Mouse (Mus musculus) urinary bladder, postnatal 10 days (tissue): ENCODE measurements around the gene Slitrk4.

Source experiments
- DNase-seq: peaks from one replicate; pipeline ENCODE4 v3.0.0; 2022; ENCODE audit warnings: low spot score

The Slitrk4 gene

GRCm38 (mm10) chrX:64276290-64277125, at the start of gene Slitrk4:
TSS of gene Slitrk4 (minus strand) at chrX:64276996.
- DNase-seq: no peak

- no peak for DNase-seq
Measured at GRCm38 (mm10) chrX:64319501-64319900, 42.7 kb upstream of the Slitrk4 start.

DNA sequence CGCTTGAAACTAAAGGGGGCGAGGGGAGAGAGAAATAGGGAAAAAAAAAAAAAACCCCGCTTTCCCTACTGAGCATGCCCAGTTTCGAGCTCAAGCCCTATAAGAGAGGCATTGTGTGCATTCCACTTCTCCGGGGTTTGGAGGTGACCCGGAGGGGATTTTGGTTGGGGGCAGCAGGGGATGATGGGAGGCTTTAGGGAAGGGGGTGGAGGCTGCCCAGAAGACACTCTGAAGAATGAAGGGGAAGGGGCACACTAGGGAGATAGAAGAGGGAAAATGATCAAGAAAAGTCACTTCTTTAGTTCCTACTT, 1.1 kb upstream of the Slitrk4 start:
- no peak for DNase-seq

GRCm38 (mm10) chrX:64277126-64277990, 562 bp upstream of the Slitrk4 start:
- no peak for DNase-seq

DNA sequence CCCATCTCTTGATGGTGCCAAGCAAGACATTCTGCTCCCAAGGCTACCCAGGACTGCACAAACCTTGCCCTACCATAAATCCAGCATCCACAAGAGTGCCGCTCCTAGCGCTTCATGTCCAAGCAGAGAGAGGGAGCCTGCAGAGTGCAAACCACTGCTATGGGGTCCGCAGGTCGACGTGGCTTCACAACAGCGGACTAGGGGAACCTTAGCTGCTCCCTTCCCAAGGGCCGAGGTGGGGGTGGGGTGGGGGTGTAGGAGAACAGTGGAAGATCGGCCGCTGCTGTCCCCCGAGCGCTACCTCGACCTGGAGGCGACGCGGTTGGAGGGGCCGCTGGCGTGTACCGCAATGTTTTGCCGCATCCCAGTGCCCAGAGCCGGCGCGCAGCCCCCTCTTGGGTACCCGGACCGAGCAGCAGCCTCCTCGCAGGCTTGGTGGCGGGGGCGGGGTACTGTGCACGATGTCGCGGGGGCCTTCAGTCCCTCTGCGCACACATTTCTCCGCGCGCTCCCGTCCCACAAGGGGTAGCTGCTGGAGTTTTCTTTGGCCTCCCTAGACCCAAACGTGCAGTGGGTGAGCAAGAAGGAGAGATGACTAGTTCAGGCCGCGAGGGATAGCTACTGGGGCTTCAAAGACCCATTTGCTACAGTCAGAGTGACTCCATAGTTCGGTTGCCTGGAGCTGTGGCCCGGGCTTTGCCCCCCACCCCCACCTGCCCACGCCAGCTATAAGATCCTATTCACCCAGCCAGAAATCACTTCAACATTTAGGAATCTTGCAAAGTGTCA, 1.1 kb downstream of the Slitrk4 start:
- DNase-seq: no peak

DNA sequence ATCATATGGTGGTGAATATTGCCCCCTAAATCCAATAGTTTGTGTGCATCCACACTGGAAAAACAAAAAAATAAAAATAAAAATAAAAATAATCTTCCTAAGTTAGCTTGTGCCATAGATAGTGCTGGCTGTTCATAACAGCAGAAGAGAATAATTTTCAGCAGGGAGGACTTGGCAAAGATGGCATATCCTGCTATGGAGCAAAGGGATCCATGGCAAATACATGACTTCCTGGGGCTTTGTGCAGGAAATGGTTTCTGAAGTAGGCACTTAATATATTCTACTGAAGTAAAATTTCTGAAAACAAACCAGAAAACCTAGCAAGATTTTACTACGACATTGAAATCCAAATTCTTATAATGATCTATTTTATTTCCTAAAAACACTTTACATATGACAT, 13.3 kb downstream of the Slitrk4 start:
- no peak for DNase-seq
